Mouse (Mus musculus): ENCODE data around the gene Vps37b. TPM values are rescaled to one million over a fixed set of nuclear protein-coding genes. Genes with fewer than 3 reads are reported as not detected.
A peak's percentile ranks its signal among the peaks of the same experiment; 100 is the strongest.

Gene Vps37b
- total RNA-seq, 2 experiments from 2014 or later: 38.0 to 46.7 TPM

GRCm38 (mm10) chr5:124049249-124050045 lies 17.4 kb upstream of the Vps37b start:
- intact Hi-C loops (cut with DNase I): no loop called here
- no peak for DNase-seq

GRCm38 (mm10) chr5:124046741-124047401 lies 14.8 kb upstream of the Vps37b start:
- intact Hi-C loops (cut with DNase I): no loop called here
- DNase-seq: peak in 1 of 2 experiments; percentile 40

DNA sequence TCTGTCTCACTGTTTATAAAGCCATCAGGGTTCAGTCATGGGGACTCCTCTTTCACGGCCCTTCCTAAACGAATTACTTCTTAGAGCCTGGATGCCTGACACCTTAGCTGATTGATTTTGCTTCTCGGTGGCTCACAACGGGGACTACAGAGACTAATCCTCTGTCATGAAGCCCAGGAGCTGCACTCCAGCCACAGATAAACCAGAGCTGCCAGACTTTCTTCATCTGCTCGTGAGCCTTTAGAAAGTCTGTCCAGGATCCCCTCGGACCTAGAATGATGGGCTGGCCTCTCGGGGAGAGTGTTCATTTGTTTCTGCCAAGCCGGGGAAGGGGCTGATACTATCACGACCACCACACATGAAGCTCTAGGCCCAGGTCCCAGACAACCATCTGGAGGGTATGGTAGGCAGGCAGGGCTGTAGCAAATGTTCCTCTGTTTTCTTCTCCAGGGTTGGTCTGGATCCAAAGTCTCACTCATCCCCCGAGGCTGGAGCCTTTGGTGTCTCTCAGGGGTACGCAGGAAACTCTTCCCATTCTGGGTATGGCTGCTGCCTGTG lies 13.5 kb upstream of the Vps37b start:
- intact Hi-C loops (cut with DNase I): no loop called here
- no peak for DNase-seq

GRCm38 (mm10) chr5:124043999-124044398 lies 11.9 kb upstream of the Vps37b start:
- intact Hi-C loops (cut with DNase I): loop anchor here (5.0 kb wide), 1 partner anchor 33 kb away; no protein-coding TSS in a partner anchor
- no peak for DNase-seq

- intact Hi-C loops (cut with DNase I): loop anchor here (5.0 kb wide), 1 partner anchor 34 kb away; no protein-coding TSS in a partner anchor
Measured at GRCm38 (mm10) chr5:124043212-124043978, 11.3 kb upstream of the Vps37b start.

GRCm38 (mm10) chr5:124041097-124041496 lies 9.0 kb upstream of the Vps37b start:
- no peak for DNase-seq
- intact Hi-C loops (cut with DNase I): loop anchor here (5.0 kb wide), 1 partner anchor 36 kb away; no protein-coding TSS in a partner anchor

More at GRCm38 (mm10) chr5:124043212-124043978, 11.3 kb upstream of the Vps37b start:
- DNase-seq: peak; percentile 82 to 84

GRCm38 (mm10) chr5:124039602-124040001 lies 7.5 kb upstream of the Vps37b start:
- intact Hi-C loops (cut with DNase I): loop anchor here (5.0 kb wide), 1 partner anchor 38 kb away; no protein-coding TSS in a partner anchor

GRCm38 (mm10) chr5:124036836-124037235 lies 4.8 kb upstream of the Vps37b start:
- DNase-seq: peak; percentile 53 to 60
- intact Hi-C loops (cut with DNase I): no loop called here

More at GRCm38 (mm10) chr5:124039602-124040001, 7.5 kb upstream of the Vps37b start:
- no peak for DNase-seq

DNA sequence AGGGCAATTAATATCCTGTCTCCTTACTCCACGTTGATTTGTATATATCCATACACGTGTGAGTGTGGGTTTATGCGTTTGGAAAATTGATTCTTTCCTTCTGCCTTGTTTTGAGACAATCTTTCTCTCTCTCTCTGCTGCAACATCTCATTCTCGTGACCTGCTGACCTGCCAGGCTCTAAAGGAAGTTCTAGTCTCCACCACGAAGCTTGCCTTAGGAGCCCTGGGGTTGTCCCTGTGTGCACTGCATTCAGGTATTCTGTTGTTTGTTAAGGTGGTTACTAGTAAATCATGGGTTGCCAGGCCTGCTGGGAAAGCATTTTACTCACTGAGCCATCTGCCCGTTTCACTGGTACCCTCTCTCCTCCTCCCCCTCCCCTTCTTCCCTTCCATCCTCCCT lies 4.3 kb upstream of the Vps37b start:
- no peak for DNase-seq
- intact Hi-C loops (cut with DNase I): no loop called here

DNA sequence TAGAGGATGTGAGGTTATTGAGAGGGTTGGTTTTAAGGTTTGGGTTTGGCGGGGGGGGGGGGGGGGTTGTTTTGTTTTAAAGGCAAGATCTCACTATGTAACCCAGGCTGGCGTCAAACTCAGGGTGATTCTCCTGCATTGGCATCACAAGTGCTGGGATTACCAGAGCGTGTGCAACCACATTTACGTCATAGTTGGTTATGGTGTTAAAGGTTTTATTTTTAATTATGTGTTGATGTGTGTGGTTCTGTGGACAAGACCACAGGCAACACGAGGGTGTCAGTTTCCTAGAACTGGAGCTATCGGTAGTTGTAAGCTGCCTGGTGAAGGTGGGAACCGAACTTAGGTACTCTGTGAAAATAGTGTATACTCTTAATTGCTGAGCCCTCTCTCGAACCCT lies 3.7 kb upstream of the Vps37b start:
- intact Hi-C loops (cut with DNase I): no loop called here
- no peak for DNase-seq

- DNase-seq: no peak
- intact Hi-C loops (cut with DNase I): no loop called here
Measured at GRCm38 (mm10) chr5:124035406-124035805, 3.3 kb upstream of the Vps37b start.

GRCm38 (mm10) chr5:124034471-124034870 lies 2.4 kb upstream of the Vps37b start:
- intact Hi-C loops (cut with DNase I): no loop called here
- DNase-seq: no peak

DNA sequence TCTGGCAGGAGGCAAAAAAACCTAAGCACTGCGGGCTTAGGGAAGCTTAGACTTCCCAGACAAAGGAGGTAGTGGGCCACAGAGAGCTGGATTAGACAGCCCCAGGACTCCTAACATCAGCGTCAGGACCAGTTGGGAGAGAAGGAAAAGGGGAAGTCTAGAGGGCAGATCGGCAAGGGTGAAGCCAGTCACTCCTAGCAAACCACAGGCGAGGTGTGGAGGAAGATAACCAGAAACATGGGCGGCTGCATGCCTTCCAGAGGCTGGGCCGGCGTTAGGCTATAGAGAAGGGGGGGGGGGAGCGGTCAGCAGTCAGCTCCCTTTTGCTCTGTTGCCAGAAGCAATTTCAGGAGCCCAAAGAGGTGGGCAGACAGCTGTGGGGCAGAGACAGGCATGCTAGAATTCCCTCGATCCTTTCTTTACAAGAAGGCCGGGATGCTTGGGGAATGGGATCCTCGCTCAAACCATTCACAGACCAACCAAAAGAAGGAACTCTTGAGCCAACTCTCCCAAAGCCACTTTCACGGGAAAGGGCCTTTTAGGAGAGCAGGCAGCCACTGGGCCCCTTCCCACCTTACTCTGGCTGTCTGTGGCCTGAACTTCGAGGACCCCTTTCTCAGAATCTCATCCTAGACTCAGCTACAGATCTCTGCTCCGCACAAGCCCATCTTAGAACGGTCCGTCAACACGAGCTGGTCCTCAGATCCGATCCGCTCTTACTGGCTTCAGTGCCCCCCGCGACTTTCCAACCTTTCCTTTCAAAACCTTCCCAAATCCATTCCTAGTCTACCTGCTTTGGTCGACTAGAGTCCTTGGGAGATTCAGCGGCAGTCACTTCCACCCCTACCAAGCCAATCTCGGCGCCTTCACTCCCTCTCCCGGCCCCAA lies 758 bp downstream of the Vps37b start:
- peak; percentile 48 to 54 for DNase-seq
- intact Hi-C loops (cut with DNase I): loop anchor here (2.0 kb wide), 2 partner anchors 19 to 31 kb away; no protein-coding TSS in a partner anchor

DNA sequence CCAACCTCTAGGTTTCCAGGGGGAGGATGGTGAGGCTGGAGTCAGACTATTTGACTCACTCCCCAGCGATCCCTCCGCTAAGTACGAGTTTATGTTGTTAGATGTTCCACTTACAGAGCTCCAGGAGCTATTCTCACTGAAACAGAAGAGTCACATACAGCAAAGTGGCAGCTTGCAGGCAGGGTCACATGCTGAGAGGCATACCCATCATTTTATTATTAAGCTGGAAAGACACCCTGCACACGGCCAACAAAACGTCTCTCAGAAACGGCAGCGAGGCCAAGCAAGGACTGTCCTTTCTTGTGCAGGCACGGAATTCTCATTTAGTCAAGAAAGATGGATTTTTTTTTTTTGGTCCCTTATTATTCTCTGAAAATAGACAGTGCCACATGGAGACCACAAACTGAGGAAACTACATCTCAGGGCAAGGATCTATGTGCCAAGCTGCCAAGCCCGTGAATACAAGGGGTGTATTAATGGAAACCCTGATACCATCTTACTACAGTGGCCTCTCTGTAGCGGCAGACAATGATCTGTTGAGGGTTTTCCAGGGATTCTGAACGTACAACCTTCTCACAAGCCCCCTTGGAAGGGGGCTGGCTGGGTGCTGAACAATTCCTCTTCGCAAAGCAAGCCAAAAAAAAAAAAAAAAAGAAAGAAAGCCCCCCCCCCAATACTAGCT lies 1.5 kb downstream of the Vps37b start:
- DNase-seq: no peak
- intact Hi-C loops (cut with DNase I): loop anchor here (2.0 kb wide), 2 partner anchors 18 to 30 kb away; no protein-coding TSS in a partner anchor

GRCm38 (mm10) chr5:124029220-124030035 lies 2.6 kb downstream of the Vps37b start:
- no peak for DNase-seq
- intact Hi-C loops (cut with DNase I): loop anchor here (2.0 kb wide), 2 partner anchors 17 to 29 kb away; no protein-coding TSS in a partner anchor

GRCm38 (mm10) chr5:124028680-124029079 lies 3.4 kb downstream of the Vps37b start:
- DNase-seq: no peak
- intact Hi-C loops (cut with DNase I): no loop called here

GRCm38 (mm10) chr5:124027702-124028470 lies 4.2 kb downstream of the Vps37b start:
- intact Hi-C loops (cut with DNase I): no loop called here
- DNase-seq: no peak

All from heart, postnatal 10 days (tissue).